Mouse (Mus musculus) heart, adult 8-10 months (tissue): ENCODE measurements around the gene Pbx1. TPM values are rescaled to one million over a fixed set of nuclear protein-coding genes. Genes with fewer than 3 reads are reported as not detected.

Source experiments
- DNase-seq: peaks from one replicate; pipeline ENCODE4 v3.0.0; 2022; ENCODE audit warnings: low spot score
- total RNA-seq, 4 experiments: library from RNA; stranded (reverse); gene quantifications; 2 replicates each; pipeline ENCODE4 v1.2.4; 2022

Gene Pbx1
- total RNA-seq, 4 experiments from 2014 or later, result 48.1 to 60.7 (median 56.2) TPM

GRCm38 (mm10) chr1:168228756-168229526, 203.1 kb downstream of the Pbx1 start:
- DNase-seq, result no peak

GRCm38 (mm10) chr1:168226150-168226549, 205.9 kb downstream of the Pbx1 start:
- no peak for DNase-seq

GRCm38 (mm10) chr1:168225595-168226127, 206.4 kb downstream of the Pbx1 start:
- DNase-seq, result no peak

GRCm38 (mm10) chr1:168224218-168224617, 207.9 kb downstream of the Pbx1 start:
- no peak for DNase-seq

GRCm38 (mm10) chr1:168222794-168223193, 209.3 kb downstream of the Pbx1 start:
- DNase-seq, result no peak

GRCm38 (mm10) chr1:168221071-168221521, 211.0 kb downstream of the Pbx1 start:
- no peak for DNase-seq

- peak; percentile 44 for DNase-seq
Measured at GRCm38 (mm10) chr1:168215896-168216747, 215.9 kb downstream of the Pbx1 start.

GRCm38 (mm10) chr1:168215468-168215867, 216.6 kb downstream of the Pbx1 start:
- DNase-seq, result no peak

GRCm38 (mm10) chr1:168214040-168214443, 218.0 kb downstream of the Pbx1 start:
- peak; percentile 56 for DNase-seq

- DNase-seq, result no peak
Measured at GRCm38 (mm10) chr1:168213595-168213994, 218.5 kb downstream of the Pbx1 start.

GRCm38 (mm10) chr1:168210401-168210800, 221.7 kb downstream of the Pbx1 start:
- no peak for DNase-seq

- no peak for DNase-seq
Measured at GRCm38 (mm10) chr1:168200570-168201156, 231.4 kb downstream of the Pbx1 start.

- DNase-seq, result no peak
Measured at GRCm38 (mm10) chr1:168198276-168198675, 233.8 kb downstream of the Pbx1 start.

GRCm38 (mm10) chr1:168197908-168198258, 234.2 kb downstream of the Pbx1 start:
- DNase-seq, result no peak

GRCm38 (mm10) chr1:168197195-168197907, 234.7 kb downstream of the Pbx1 start:
- no peak for DNase-seq

- no peak for DNase-seq
Measured at GRCm38 (mm10) chr1:168193364-168193763, 238.7 kb downstream of the Pbx1 start.

- DNase-seq, result no peak
Measured at GRCm38 (mm10) chr1:168182816-168183215, 249.3 kb downstream of the Pbx1 start.

- DNase-seq, result peak; percentile 86
Measured at GRCm38 (mm10) chr1:168180622-168181441, 251.2 kb downstream of the Pbx1 start.

GRCm38 (mm10) chr1:168179691-168180090, 252.4 kb downstream of the Pbx1 start:
- DNase-seq, result no peak

GRCm38 (mm10) chr1:168178611-168179010, 253.5 kb downstream of the Pbx1 start:
- peak; percentile 33 for DNase-seq
